Mouse (Mus musculus) liver, embryonic 15.5 days (tissue): ENCODE results near the gene Crb2. TPM values are rescaled to one million over a fixed set of nuclear protein-coding genes. Genes with fewer than 3 reads are reported as not detected.

ENCODE experiments used
- ATAC-seq: fragments of 200-750 bp; cut with Nextera tagmentation; 2 replicates; pipeline ENCODE4 v1.8.0; 2017; ENCODE audit warnings: moderate number of reproducible peaks, mild to moderate bottlenecking, moderate library complexity; ENCODE audit not compliant: insufficient read depth
- H3K27ac ChIP-seq: fragments of 300-500 bp; sonication (generic); replicated peaks from 2 replicates; pipeline ENCODE4 v1.5.1; 2015; ENCODE audit warnings: mild to moderate bottlenecking, inconsistent platforms
- H3K27me3 ChIP-seq: fragments of 300-500 bp; sonication (generic); 2 replicates; pipeline ENCODE4 v1.6.1; 2015; ENCODE audit warnings: mild to moderate bottlenecking, inconsistent platforms
- H3K36me3 ChIP-seq: fragments of 300-500 bp; sonication (generic); replicated peaks from 2 replicates; pipeline ENCODE4 v1.6.1; 2015; ENCODE audit warnings: moderate library complexity, mild to moderate bottlenecking, inconsistent platforms
- H3K4me1 ChIP-seq: fragments of 300-500 bp; sonication (generic); replicated peaks from 2 replicates; pipeline ENCODE4 v1.6.1; 2015; ENCODE audit warnings: inconsistent platforms
- H3K4me2 ChIP-seq: fragments of 300-500 bp; sonication (generic); 2 replicates; pipeline ENCODE4 v1.6.1; 2015; ENCODE audit warnings: moderate library complexity, mild to moderate bottlenecking, inconsistent platforms
- H3K4me3 ChIP-seq: fragments of 300-500 bp; sonication (generic); replicated peaks from 2 replicates; pipeline ENCODE4 v1.5.1; 2015; ENCODE audit warnings: mild to moderate bottlenecking, inconsistent platforms
- H3K9ac ChIP-seq: fragments of 300-500 bp; sonication (generic); 2 replicates; pipeline ENCODE4 v1.6.1; 2015; ENCODE audit warnings: moderate library complexity, mild to moderate bottlenecking, inconsistent platforms
- H3K9me3 ChIP-seq: fragments of 300-500 bp; sonication (generic); replicated peaks from 2 replicates; pipeline ENCODE4 v1.6.1; 2016; ENCODE audit warnings: inconsistent platforms
- WGBS: fragments of 180-500 bp; shearing (Covaris S2); methylation state at CpG from one replicate; pipeline ENCODE4 v1.1.7; 2015; ENCODE audit warnings: mixed read lengths; ENCODE audit not compliant: insufficient replicate concordance; 5-methylcytosine and 5-hydroxymethylcytosine counted together
- polyA plus RNA-seq: library from polyadenylated mRNA; unstranded; fragments of >200 nt; fragmentation: Nextera tagmentation; extraction: Ambion mirVana; gene quantifications from 2 replicates; pipeline ENCODE4 v1.2.1, GENCODE M21; 2015

The Crb2 gene
- polyA plus RNA-seq, 1 experiment from 2014 or later: 0.13 TPM

GRCm38 (mm10) chr2:37784473-37784872 lies 8.4 kb downstream of the Crb2 start:
- Histone ChIP-seq H3K4me1 (peaks cover 14% of the 10 kb centered on the region), H3K9ac (no peak overlapping the region), H3K36me3 (no peaks in the 10 kb centered on the region), H3K27me3 (peaks cover 60% of the 10 kb centered on the region), H3K4me2 (no peak overlapping the region), H3K4me3 (no peak overlapping the region), H3K27ac (no peak overlapping the region), H3K9me3 (no peaks in the 10 kb centered on the region)
- ATAC-seq: no peak
- 46% methylated on average over 5 of the region's 5 CpGs for WGBS

- Histone ChIP-seq H3K4me2 (peak overlapping the region; percentile 21), H3K27me3 (peaks cover 59% of the 10 kb centered on the region), H3K4me3 (no peak overlapping the region), H3K9ac (no peak overlapping the region), H3K27ac (no peak overlapping the region), H3K4me1 (no peaks in the 10 kb centered on the region), H3K36me3 (no peaks in the 10 kb centered on the region), H3K9me3 (no peaks in the 10 kb centered on the region)
- no peak for ATAC-seq
- WGBS: 25% methylated on average over 52 of the region's 52 CpGs
These were observed 10.4 kb downstream of the Crb2 start for GRCm38 (mm10) chr2:37786461-37786860.

GRCm38 (mm10) chr2:37788176-37788962 lies 12.3 kb downstream of the Crb2 start:
- Histone ChIP-seq H3K27ac (no peak overlapping the region), H3K9ac (no peak overlapping the region), H3K27me3 (peaks cover 68% of the 10 kb centered on the region), H3K9me3 (no peaks in the 10 kb centered on the region), H3K4me1 (no peaks in the 10 kb centered on the region), H3K4me2 (no peak overlapping the region), H3K4me3 (no peak overlapping the region), H3K36me3 (no peaks in the 10 kb centered on the region)
- ATAC-seq: no peak
- 53% methylated on average over 7 of the region's 7 CpGs for WGBS

- Histone ChIP-seq H3K27me3 (peaks cover 68% of the 10 kb centered on the region), H3K4me1 (no peaks in the 10 kb centered on the region), H3K27ac (no peak overlapping the region), H3K9me3 (no peaks in the 10 kb centered on the region), H3K36me3 (no peaks in the 10 kb centered on the region), H3K9ac (no peak overlapping the region), H3K4me3 (no peak overlapping the region), H3K4me2 (no peak overlapping the region)
- no peak for ATAC-seq
- WGBS: 66% methylated on average over 5 of the region's 5 CpGs
These were observed 13.0 kb downstream of the Crb2 start for GRCm38 (mm10) chr2:37789029-37789428.

GRCm38 (mm10) chr2:37789995-37790394 lies 13.9 kb downstream of the Crb2 start:
- Histone ChIP-seq H3K9ac (no peak overlapping the region), H3K4me3 (no peak overlapping the region), H3K36me3 (no peaks in the 10 kb centered on the region), H3K9me3 (no peaks in the 10 kb centered on the region), H3K4me2 (no peak overlapping the region), H3K4me1 (no peaks in the 10 kb centered on the region), H3K27ac (no peak overlapping the region), H3K27me3 (peaks cover 71% of the 10 kb centered on the region)
- WGBS: 74% methylated on average over 10 of the region's 10 CpGs
- no peak for ATAC-seq

GRCm38 (mm10) chr2:37790738-37791137 lies 14.7 kb downstream of the Crb2 start:
- no peaks in the 10 kb centered on the region for H3K9me3 ChIP-seq
- ATAC-seq: no peak

GRCm38 (mm10) chr2:37791340-37791739 lies 15.3 kb downstream of the Crb2 start:
- 63% methylated on average over 4 of the region's 4 CpGs for WGBS
- Histone ChIP-seq H3K36me3 (no peaks in the 10 kb centered on the region), H3K9ac (no peak overlapping the region), H3K9me3 (no peaks in the 10 kb centered on the region), H3K4me3 (no peak overlapping the region), H3K4me1 (no peaks in the 10 kb centered on the region), H3K27ac (no peak overlapping the region), H3K27me3 (peaks cover 65% of the 10 kb centered on the region), H3K4me2 (no peak overlapping the region)
- ATAC-seq: no peak

More at GRCm38 (mm10) chr2:37790738-37791137, 14.7 kb downstream of the Crb2 start:
- no peaks in the 10 kb centered on the region for H3K4me1 ChIP-seq
- WGBS: 81% methylated on average over 14 of the region's 14 CpGs
- H3K4me3 ChIP-seq: no peak overlapping the region
- peaks cover 71% of the 10 kb centered on the region for H3K27me3 ChIP-seq
- no peaks in the 10 kb centered on the region for H3K36me3 ChIP-seq
- H3K27ac ChIP-seq: no peak overlapping the region
- no peak overlapping the region for H3K9ac ChIP-seq
- H3K4me2 ChIP-seq: no peak overlapping the region

- ATAC-seq: no peak
- Histone ChIP-seq H3K9ac (no peak overlapping the region), H3K27me3 (peaks cover 44% of the 10 kb centered on the region), H3K4me3 (no peak overlapping the region), H3K4me2 (no peak overlapping the region), H3K9me3 (no peaks in the 10 kb centered on the region), H3K4me1 (no peaks in the 10 kb centered on the region), H3K36me3 (no peaks in the 10 kb centered on the region), H3K27ac (no peak overlapping the region)
- WGBS: 48% methylated on average over 1 of the region's 1 CpGs
These were observed 20.0 kb downstream of the Crb2 start for GRCm38 (mm10) chr2:37796021-37796420.

GRCm38 (mm10) chr2:37797046-37797445 lies 21.0 kb downstream of the Crb2 start:
- H3K27ac ChIP-seq: no peak overlapping the region
- no peak overlapping the region for H3K4me2 ChIP-seq
- ATAC-seq: no peak
- H3K9me3 ChIP-seq: no peaks in the 10 kb centered on the region
- no peaks in the 10 kb centered on the region for H3K36me3 ChIP-seq
- no peak overlapping the region for H3K9ac ChIP-seq
- no peak overlapping the region for H3K4me3 ChIP-seq
- 63% methylated on average over 4 of the region's 4 CpGs for WGBS
- peaks cover 7% of the 10 kb centered on the region; the same call in 1 of the 2 replicates for H3K4me1 ChIP-seq
- peaks cover 33% of the 10 kb centered on the region for H3K27me3 ChIP-seq

- Histone ChIP-seq H3K4me1 (peaks cover 7% of the 10 kb centered on the region; the same call in 1 of the 2 replicates), H3K4me3 (no peak overlapping the region), H3K9ac (no peak overlapping the region), H3K9me3 (no peaks in the 10 kb centered on the region), H3K4me2 (no peak overlapping the region), H3K27ac (no peak overlapping the region), H3K27me3 (peaks cover 14% of the 10 kb centered on the region), H3K36me3 (no peaks in the 10 kb centered on the region)
- 69% methylated on average over 6 of the region's 6 CpGs for WGBS
- ATAC-seq: no peak
These were observed 23.1 kb downstream of the Crb2 start for GRCm38 (mm10) chr2:37799137-37799536.

- ATAC-seq: peak; percentile 12; the same call in 1 of the 2 replicates
These were observed 25.6 kb downstream of the Crb2 start for GRCm38 (mm10) chr2:37801687-37802086.

More at GRCm38 (mm10) chr2:37801687-37802086, 25.6 kb downstream of the Crb2 start:
- H3K27ac ChIP-seq: no peak overlapping the region
- no peaks in the 10 kb centered on the region for H3K9me3 ChIP-seq
- H3K4me1 ChIP-seq: peaks cover 7% of the 10 kb centered on the region; the same call in 1 of the 2 replicates
- no peak overlapping the region for H3K4me3 ChIP-seq
- no peak overlapping the region for H3K9ac ChIP-seq
- no peaks in the 10 kb centered on the region for H3K27me3 ChIP-seq
- H3K36me3 ChIP-seq: no peaks in the 10 kb centered on the region
- 65% methylated on average over 4 of the region's 4 CpGs for WGBS
- no peak overlapping the region for H3K4me2 ChIP-seq
